Mouse (Mus musculus) activated CD4-positive, CD25-positive, alpha-beta regulatory T cell, adult 4 months (primary cell): ENCODE measurements around the gene Stk19. TPM values are rescaled to one million over a fixed set of nuclear protein-coding genes. Genes with fewer than 3 reads are reported as not detected.
"Not testable (repeated sequence)": the region's sequence is repeated elsewhere in the genome, so short reads cannot be mapped to it uniquely, and the experiment has no call there.

Experiments used
- ATAC-seq: one replicate; pipeline ENCODE4 v1.8.0; 2017
- polyA plus RNA-seq, 2 experiments: library from polyadenylated mRNA; unstranded; fragments of 100-300 nt; shearing (Covaris generic); gene quantifications; one replicate each; pipeline ENCODE4 v1.2.1; 2017

The Stk19 gene
- polyA plus RNA-seq, 2 experiments from 2014 or later = 37.3 to 51.6 TPM

GRCm38 (mm10) chr17:34838785-34839184, 2.0 kb upstream of the Stk19 start:
- ATAC-seq = no peak

GRCm38 (mm10) chr17:34837464-34838324, 949 bp upstream of the Stk19 start:
- ATAC-seq = no peak

DNA sequence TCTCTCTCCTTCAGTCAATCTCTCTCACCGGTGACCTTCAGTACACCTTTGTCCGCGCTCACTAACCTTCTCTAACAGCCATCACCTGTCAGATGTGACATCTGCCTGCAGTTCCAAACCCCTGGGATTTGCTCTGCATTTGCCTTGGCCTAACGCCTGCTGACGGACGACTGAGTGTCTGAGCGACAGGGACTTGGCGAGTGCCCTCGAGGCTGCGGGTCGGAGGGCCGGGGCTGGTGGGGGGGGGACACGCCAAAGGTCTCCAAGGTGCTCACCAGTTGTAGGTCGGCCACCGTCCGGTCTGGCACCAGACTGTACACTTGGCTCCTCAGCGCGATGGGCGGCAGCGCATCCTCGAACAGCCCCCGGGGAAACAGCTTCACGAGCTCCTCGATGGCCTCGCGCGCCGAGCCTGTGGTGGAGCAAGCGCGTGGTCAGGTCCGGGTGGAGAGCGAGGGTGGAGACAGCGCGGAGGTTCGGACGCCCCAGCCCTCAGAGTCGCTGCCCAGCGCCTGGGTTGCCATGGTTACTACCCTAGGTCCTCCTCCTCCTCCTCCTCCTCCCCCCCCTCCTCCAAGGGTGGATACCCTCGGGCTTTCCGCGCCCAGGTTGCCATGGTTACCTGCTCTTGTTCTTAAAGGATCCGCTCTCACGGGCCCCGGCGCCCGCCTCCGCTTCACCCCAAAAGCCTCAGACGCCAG, 440 bp downstream of the Stk19 start:
- peak; percentile 20 for ATAC-seq

DNA sequence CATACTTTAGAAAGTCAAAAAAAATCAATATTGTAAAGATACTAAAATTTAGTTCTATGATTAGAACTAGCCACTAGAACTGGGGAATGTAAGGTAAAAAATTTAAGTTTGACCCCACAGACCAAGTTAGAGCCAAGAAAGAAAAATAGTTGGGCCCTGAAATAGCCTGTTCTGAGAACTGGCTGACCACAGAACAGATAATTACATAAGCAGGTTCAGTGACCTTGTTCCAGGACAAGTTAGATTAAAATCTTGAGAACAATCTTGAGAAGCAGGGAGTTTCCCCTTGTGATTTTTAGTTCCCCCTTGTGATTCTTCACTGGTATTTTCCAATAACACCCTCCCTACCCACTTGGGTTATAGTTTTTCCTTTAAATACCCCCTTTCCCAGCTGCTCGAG, 6.0 kb downstream of the Stk19 start:
- ATAC-seq = not testable (repeated sequence)

- no peak for ATAC-seq
Measured at GRCm38 (mm10) chr17:34814818-34815370, 21.9 kb downstream of the Stk19 start.

DNA sequence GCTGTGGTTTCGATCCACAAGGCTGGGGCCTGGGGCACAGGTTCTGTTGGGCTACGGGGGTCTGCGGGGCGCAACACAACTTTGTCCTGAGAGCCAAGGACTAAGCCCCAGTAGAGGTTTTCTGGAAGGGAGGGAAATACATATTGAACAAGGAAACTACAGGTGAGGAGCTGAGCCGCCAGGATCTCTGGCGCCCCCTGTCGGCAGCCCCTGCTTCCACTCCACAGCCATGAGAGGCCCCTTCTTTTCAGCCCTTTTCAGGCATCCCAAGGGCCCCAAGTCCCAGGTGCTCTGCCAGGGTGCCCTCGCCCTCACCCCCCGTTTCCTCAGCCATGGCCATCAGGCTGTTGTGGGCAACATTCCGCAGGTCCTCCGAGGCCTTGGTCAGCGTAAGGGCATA, 23.0 kb downstream of the Stk19 start:
- not testable (repeated sequence) for ATAC-seq

DNA sequence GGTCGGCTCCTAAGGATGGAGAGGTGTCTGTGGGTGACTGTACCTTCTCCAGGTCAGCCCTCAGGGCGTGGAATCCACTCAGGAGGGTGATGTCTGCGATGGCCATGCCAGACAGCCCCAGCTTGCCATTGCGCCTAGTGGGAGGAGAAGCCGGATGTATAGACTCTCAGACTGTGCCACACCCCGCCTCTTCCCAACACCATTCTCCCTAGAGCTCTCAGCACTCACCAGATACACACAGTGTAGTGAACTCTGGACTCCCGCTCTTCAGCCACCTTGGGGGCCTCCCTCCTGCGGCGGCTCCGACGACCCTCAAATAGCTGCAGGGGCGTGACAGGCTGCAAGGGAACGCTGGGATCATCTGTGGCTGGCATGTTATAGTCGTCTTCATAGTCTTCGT, 25.5 kb downstream of the Stk19 start:
- ATAC-seq = no peak

DNA sequence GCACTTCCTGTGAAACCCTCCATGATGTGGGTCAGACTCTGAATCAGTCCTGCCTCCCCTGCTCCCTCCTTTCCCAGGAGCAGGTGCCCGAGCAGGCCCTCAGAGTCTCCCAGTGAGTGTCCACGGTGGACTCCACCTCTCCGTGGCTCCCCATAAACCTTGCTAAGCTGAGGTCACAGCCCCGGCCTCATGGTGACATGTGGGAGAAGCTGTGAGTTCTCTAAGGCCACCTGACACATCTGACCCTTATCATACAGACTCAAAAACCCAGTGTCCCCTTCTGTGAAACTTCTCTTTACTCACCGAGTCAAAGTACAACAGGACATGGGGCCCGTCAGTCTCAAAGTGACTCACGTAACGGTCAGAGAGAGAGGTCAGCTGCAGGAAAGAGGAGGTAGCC, 25.9 kb downstream of the Stk19 start:
- not testable (repeated sequence) for ATAC-seq

DNA sequence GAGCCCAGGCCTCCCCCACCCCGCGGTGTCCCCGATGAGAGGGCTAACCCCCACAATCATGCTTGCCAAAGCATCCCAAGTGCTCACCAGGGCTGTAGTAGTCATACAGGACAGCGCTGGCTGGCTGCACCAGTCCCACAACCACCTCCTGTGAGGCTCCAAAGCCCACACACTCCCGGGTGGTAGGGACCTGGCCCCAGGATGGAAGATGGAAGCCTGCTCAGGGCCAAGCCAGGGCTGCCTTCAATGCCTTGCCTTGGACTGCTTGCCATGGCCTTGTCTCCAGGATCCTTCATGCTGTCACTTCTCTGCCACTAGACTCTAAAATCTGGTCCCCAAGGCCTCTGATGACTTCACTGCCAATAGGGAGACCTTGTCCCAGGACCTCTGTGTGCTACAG, 26.3 kb downstream of the Stk19 start:
- ATAC-seq = not testable (repeated sequence)

GRCm38 (mm10) chr17:34808599-34809205, 28.0 kb downstream of the Stk19 start:
- ATAC-seq = no peak

DNA sequence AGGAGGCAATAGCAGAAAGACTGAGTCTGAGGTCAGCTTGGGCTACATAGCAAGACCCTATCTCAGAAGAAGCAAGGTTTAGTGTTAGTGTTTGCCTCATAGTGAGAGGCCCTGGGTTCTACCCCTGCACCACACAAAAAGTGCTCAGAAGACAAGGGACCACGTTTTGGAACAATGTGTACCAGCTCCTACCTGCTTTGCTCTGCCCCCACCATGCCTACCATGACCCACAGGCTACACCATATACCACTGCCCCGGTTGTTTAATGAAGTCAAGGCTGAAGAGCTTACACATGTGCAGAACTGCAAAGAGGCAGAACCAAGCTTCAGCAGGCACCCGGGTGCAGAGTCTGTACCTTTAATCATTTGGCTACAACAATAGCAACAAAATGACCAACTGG, 29.6 kb downstream of the Stk19 start:
- no peak for ATAC-seq

GRCm38 (mm10) chr17:34804871-34805562, 31.7 kb downstream of the Stk19 start:
- no peak for ATAC-seq

DNA sequence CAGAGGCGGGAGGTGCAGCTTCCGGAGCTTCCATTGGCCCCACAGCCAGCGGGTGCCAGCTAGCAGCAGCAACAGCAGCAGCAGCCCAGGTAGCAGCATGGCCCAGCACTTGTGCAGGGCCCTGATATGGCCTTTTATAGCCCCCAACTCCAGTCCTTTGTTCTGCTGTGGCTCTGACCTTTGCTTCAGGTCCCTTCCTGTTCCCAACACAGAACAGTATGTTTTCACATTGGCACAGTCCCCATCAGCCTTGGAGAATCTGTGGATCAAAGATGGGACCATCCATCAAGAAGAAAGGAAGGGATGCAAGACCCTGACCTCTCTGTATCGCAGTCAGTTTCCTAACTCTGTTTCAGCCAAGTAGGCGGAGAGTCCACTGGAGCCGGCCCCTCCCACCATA, 32.4 kb downstream of the Stk19 start, which contains the start of gene Cyp21a1:
Gene Cyp21a1 (minus strand): TSS at position 261 of the 400 bp plus-strand sequence.
- ATAC-seq = not testable (repeated sequence)

GRCm38 (mm10) chr17:34803367-34803766, 33.4 kb downstream of the Stk19 start:
- not testable (repeated sequence) for ATAC-seq

GRCm38 (mm10) chr17:34802756-34803155, 34.0 kb downstream of the Stk19 start:
- not testable (repeated sequence) for ATAC-seq

DNA sequence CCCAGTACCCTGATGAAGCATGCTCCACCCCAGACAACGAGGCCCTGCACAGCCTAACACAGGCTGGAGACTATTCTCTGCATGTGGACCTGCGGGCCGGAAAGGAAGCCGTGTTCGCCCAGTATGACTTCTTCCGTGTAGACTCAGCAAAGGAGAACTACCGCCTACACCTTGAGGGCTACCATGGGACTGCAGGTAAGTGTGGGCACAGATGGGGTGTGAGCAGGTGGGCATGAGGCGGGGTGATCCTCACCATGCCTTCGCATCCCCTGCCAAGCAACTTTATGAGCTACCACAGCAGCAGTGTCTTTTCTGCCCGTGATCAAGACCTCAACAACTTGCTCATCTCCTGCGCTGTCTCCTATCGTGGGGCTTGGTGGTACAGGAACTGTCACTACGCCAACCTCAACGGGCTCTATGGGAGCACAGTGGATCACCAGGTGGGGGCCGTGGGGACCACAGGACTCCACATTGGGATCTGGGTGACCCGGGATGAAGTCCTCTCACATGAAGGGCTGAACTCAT, 35.9 kb downstream of the Stk19 start:
- not testable (repeated sequence) for ATAC-seq

- no peak for ATAC-seq
Measured at GRCm38 (mm10) chr17:34799531-34799925, 37.2 kb downstream of the Stk19 start.

DNA sequence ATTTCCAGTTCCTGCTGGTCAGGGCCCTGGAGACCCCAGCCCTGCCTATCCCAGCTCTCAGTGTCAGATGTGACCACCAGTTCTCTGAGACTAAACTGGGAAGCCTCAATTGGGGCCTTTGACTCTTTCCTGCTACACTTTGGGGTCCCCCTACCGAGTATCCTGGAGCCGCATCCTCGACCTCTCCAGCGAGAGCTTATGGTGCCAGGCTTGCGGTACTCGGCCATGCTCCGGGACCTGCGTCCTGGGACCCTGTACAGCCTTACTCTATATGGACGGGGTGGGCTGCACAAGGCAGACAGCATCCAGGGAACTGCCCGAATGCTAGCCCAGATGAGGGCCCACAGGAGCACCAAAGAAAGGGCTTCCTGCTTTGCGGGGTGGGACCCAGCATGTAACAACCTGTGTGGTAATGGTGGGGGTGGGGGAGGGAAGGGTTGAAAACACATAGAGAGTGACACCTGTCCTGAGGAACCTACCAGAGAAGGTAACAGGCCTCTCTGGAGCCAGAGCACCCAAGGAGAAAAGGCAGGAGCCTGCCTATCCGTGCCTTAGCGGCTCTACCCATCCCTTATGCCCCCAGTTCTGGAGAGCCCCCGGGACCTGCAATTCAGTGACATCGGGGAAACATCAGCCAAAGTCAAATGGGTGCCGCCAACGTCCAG, 37.7 kb downstream of the Stk19 start:
- ATAC-seq = no peak

- not testable (repeated sequence) for ATAC-seq
Measured at GRCm38 (mm10) chr17:34798071-34798470, 38.7 kb downstream of the Stk19 start.

DNA sequence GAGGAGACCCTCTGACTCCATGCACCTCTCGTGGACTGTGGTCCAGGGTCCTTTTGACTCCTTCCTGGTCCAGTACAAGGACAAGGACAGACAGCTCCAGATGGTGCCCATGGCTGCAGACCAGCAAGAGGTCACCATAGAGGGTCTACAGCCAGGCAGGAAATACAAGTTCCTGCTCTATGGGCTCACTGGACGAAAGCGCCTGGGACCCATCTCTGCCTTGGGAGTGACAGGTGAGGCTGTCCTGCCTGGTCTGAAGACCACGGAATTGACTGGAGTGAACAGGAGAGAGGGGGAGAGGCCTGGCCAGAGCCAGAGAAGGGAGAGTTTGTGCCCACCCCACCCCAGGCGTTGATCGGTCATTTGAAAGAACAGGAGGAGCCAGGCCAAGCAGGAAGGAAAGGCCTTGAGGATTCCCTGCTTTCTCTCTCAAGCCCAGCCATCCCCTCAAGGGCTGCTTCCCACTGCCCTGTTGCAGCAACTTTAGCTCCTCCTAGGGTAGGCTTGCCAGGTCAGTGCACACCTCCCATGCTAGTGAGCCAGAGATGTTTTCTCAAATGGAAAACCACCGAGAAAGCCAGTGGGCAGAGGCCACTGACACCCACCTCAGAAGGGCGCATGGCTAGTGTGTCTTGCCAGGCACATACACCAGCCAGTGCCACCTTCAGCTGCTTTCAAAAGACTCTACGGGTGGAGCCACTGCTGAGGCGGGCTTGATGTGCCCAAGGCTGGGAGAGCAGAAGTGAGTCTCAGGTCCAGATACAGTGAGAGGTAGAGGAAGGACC, 39.3 kb downstream of the Stk19 start:
- ATAC-seq = not testable (repeated sequence)
